Mouse (Mus musculus): ENCODE results near the gene Gm39566. TPM values are rescaled to one million over a fixed set of nuclear protein-coding genes. Genes with fewer than 3 reads are reported as not detected.

Gm39566 gene
- total and polyA plus RNA-seq, 3 experiments = 0.04 TPM; not detected in 2

GRCm38 (mm10) chr11:69763551-69763950 lies 51.5 kb downstream of the Gm39566 start:
- H3K27ac ChIP-seq (ENCODE audit: control insufficient read depth, low read depth, low read length) = no peak overlapping the region
- peaks cover 6 to 26% of the 10 kb centered on the region in 2 experiments for H3K4me1 ChIP-seq (ENCODE audit: control insufficient read depth in 1 of 2, insufficient read depth in 2 of 2, low read length in 2 of 2)
- DNase-seq (ENCODE audit: low read depth, low spot score) = peak; percentile 71
- H3K9ac ChIP-seq (ENCODE audit: control insufficient read depth, low read depth, low read length, poor library complexity, severe bottlenecking) = no peak overlapping the region
- H3K4me3 ChIP-seq (ENCODE audit: control insufficient read depth in 1 of 2, insufficient read depth in 1 of 2, low read depth in 2 of 2, low read length in 2 of 2) = no peak overlapping the region
- peaks cover 0 to 4% of the 10 kb centered on the region in 2 experiments; a peak in 1 of 4 replicates for H3K36me3 ChIP-seq (ENCODE audit: control insufficient read depth in 1 of 2, insufficient read depth in 2 of 2, low read length in 2 of 2)
- H3K9me3 ChIP-seq (replicated peaks; ENCODE audit: insufficient read depth, low read length) = no peaks in the 10 kb centered on the region
- H3K27me3 ChIP-seq (ENCODE audit: control insufficient read depth in 1 of 2, insufficient read depth in 2 of 2, low read length in 2 of 2) = no peaks in the 10 kb centered on the region
- no peak for TF ChIP-seq E2F4 (IDR thresholded peaks at IDR 0.05; ENCODE audit: borderline replicate concordance, low read depth, low read length)
- TF ChIP-seq MEF2A (IDR thresholded peaks at IDR 0.05; ENCODE audit: extremely low read depth, insufficient replicate concordance, low read depth, low read length, poor library complexity, severe bottlenecking) = no peak
- peak; percentile 25 to 71 (median 60) for TF ChIP-seq CTCF (IDR thresholded peaks at IDR 0.05 in 2 of 3, conservative IDR thresholded peaks at IDR 0.05 in 1 of 3; ENCODE audit: control insufficient read depth in 1 of 3, insufficient read depth in 1 of 3, low read depth in 2 of 3, low read length in 3 of 3, poor library complexity in 1 of 3, severe bottlenecking in 1 of 3)
- no peak for TF ChIP-seq EP300 (IDR thresholded peaks at IDR 0.05; ENCODE audit: low read depth in 1 of 2, low read length in 2 of 2)
- no peak for TF ChIP-seq GABPA (IDR thresholded peaks at IDR 0.05; ENCODE audit: low read depth, low read length)
- peak; percentile 54 for TF ChIP-seq ZC3H11A (IDR thresholded peaks at IDR 0.05; ENCODE audit: low read depth, low read length)
- no peak for TF ChIP-seq MYC (IDR thresholded peaks at IDR 0.05; ENCODE audit: low read depth, low read length)
- no peak for TF ChIP-seq CHD2 (IDR thresholded peaks at IDR 0.05; ENCODE audit: low read length)
- TF ChIP-seq JUND (IDR thresholded peaks at IDR 0.05; ENCODE audit: low read depth, low read length) = no peak
- TF ChIP-seq SMC3 (IDR thresholded peaks at IDR 0.05; ENCODE audit: low read depth, low read length) = peak; percentile 57
- TF ChIP-seq ETS1 (IDR thresholded peaks at IDR 0.05; ENCODE audit: low read depth, low read length) = 0 out of 2 replicates have a peak, but pooled peaks have one; percentile 28
- no peak for TF ChIP-seq UBTF (IDR thresholded peaks at IDR 0.05; ENCODE audit: borderline replicate concordance, insufficient read depth, low read depth, low read length)
- TF ChIP-seq RCOR1 (IDR thresholded peaks at IDR 0.05; ENCODE audit: low read depth, low read length) = no peak
- TF ChIP-seq ELF1 (IDR thresholded peaks at IDR 0.05; ENCODE audit: low read depth, low read length) = no peak
- TF ChIP-seq SIN3A (IDR thresholded peaks at IDR 0.05; ENCODE audit: low read length) = peak; percentile 41; the same call in 1 of the 2 replicates
- peak; percentile 58 for TF ChIP-seq RAD21 (IDR thresholded peaks at IDR 0.05; ENCODE audit: low read depth, low read length)
- TF ChIP-seq USF2 (IDR thresholded peaks at IDR 0.05; ENCODE audit: borderline replicate concordance in 1 of 2, insufficient read depth in 1 of 2, low read depth in 1 of 2, low read length in 2 of 2) = no peak
- TF ChIP-seq USF1 (IDR thresholded peaks at IDR 0.05; ENCODE audit: low read depth, low read length) = no peak
- no peak for TF ChIP-seq MAX (IDR thresholded peaks at IDR 0.05; ENCODE audit: low read length)
- peaks cover 11% of the 10 kb centered on the region for H3K79me2 ChIP-seq (ENCODE audit: control insufficient read depth, insufficient read depth, low read length, poor library complexity)

- Histone ChIP-seq H3K36me3 (ENCODE audit: control insufficient read depth in 1 of 2, insufficient read depth in 2 of 2, low read length in 2 of 2) (peaks cover 0 to 7% of the 10 kb centered on the region in 2 experiments; a peak in 2 of 4 replicates), H3K9ac (ENCODE audit: control insufficient read depth, low read depth, low read length, poor library complexity, severe bottlenecking) (no peak within 1 kb of the TSS)
Observed at GRCm38 (mm10) chr11:69761868-69762267, 53.2 kb downstream of the Gm39566 start, which contains the start of gene Slc35g3. Gene Slc35g3, minus strand, starts transcription at chr11:69761968.

More at GRCm38 (mm10) chr11:69761868-69762267, 53.2 kb downstream of the Gm39566 start, which contains the start of gene Slc35g3:
- Histone ChIP-seq H3K27ac (ENCODE audit: control insufficient read depth, low read depth, low read length) (no peak within 1 kb of the TSS), H3K4me3 (ENCODE audit: control insufficient read depth in 1 of 2, insufficient read depth in 1 of 2, low read depth in 2 of 2, low read length in 2 of 2) (no peak within 1 kb of the TSS), H3K27me3 (ENCODE audit: control insufficient read depth in 1 of 2, insufficient read depth in 2 of 2, low read length in 2 of 2) (no peaks in the 10 kb centered on the region), H3K9me3 (replicated peaks; ENCODE audit: insufficient read depth, low read length) (no peaks in the 10 kb centered on the region), H3K4me1 (ENCODE audit: control insufficient read depth in 1 of 2, insufficient read depth in 2 of 2, low read length in 2 of 2) (peaks cover 6 to 27% of the 10 kb centered on the region in 2 experiments), H3K79me2 (ENCODE audit: control insufficient read depth, insufficient read depth, low read length, poor library complexity) (peaks cover 22% of the 10 kb centered on the region)
- no peak for DNase-seq (ENCODE audit: low read depth, low spot score)
- no peak for TF ChIP-seq E2F4 (IDR thresholded peaks at IDR 0.05; ENCODE audit: borderline replicate concordance, low read depth, low read length)
- no peak for TF ChIP-seq HCFC1 (IDR thresholded peaks at IDR 0.05; ENCODE audit: low read depth, low read length)
- TF ChIP-seq BHLHE40 (IDR thresholded peaks at IDR 0.05; ENCODE audit: borderline replicate concordance, low read depth, low read length) = no peak
- TF ChIP-seq CHD2 (IDR thresholded peaks at IDR 0.05; ENCODE audit: low read length) = no peak
- no peak for TF ChIP-seq USF2 (IDR thresholded peaks at IDR 0.05; ENCODE audit: borderline replicate concordance in 1 of 2, insufficient read depth in 1 of 2, low read depth in 1 of 2, low read length in 2 of 2)
- no peak for TF ChIP-seq MYB (IDR thresholded peaks at IDR 0.05; ENCODE audit: low read depth, low read length)

Measured in MEL (cell line).